Mouse (Mus musculus) CD8-positive naive resting alpha-beta T cell, adult 2 months (primary cell): ENCODE results near the gene Lrrfip1.

ENCODE experiments used
- DNase-seq, 2 experiments: peaks; one replicate each; pipeline ENCODE4 v3.0.0; 2022; ENCODE audit warnings: low read depth in 2 of 2, low spot score in 2 of 2

The Lrrfip1 gene

DNA sequence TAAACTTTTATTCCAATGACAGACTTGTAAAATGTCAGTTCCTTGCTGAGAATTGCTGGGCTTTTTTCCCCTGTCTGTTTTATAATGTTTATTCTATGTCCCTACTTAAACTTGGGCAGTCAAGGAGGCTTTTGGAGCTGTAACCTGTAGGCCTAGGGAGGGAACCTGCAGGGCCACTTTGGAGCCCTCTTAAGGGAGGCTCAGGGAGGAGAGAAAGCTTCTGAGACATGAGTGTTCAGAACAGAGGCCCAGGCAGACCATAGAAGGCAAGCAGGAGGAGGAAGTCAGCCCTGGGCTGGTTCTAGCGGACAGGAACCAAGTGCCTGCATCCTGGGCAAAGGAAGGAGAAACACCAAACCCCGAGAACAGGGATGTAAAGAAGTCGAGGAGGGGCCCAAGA is 56.3 kb downstream of the Lrrfip1 start:
- DNase-seq = peak in 1 of 2 experiments; percentile 14

DNA sequence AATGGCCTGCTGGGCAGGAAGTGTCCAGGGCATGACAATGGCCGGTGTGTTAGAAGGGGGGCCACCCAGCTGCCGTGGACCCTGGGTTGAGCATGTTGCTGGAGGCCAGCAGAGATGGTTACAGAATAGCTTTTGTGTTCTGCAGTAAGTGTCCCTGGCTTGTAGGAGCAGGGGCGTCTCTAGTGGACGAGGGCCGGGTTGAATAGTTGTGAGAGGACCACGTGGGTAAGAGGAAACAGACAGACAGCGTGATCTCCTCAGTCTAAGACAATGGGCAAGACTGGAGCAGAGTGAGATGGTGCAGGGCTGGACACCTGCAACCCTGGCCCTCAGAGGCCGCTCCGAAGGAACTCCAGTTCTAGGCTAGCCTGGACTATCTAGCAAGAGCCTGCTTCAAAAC is 57.2 kb downstream of the Lrrfip1 start:
- DNase-seq = no peak

DNA sequence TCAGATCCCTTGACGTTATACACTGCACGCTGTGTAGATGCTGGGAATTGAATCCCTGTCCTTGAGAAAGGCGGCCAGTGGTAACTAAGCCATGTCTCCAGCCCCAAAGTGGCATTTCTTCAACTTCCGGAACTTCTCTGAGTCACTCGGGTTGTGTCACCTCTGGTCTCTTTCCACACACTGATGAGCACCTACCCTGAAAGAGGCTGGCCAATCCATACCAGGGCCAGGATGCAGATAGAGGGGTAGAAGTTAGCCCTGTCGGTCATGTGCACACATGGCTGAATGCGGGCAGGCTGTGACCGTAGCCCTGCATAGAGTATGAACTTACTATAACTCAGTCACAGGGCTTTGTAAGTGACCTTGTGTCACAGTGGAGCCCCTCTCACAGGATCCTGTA is 57.9 kb downstream of the Lrrfip1 start:
- DNase-seq = no peak

DNA sequence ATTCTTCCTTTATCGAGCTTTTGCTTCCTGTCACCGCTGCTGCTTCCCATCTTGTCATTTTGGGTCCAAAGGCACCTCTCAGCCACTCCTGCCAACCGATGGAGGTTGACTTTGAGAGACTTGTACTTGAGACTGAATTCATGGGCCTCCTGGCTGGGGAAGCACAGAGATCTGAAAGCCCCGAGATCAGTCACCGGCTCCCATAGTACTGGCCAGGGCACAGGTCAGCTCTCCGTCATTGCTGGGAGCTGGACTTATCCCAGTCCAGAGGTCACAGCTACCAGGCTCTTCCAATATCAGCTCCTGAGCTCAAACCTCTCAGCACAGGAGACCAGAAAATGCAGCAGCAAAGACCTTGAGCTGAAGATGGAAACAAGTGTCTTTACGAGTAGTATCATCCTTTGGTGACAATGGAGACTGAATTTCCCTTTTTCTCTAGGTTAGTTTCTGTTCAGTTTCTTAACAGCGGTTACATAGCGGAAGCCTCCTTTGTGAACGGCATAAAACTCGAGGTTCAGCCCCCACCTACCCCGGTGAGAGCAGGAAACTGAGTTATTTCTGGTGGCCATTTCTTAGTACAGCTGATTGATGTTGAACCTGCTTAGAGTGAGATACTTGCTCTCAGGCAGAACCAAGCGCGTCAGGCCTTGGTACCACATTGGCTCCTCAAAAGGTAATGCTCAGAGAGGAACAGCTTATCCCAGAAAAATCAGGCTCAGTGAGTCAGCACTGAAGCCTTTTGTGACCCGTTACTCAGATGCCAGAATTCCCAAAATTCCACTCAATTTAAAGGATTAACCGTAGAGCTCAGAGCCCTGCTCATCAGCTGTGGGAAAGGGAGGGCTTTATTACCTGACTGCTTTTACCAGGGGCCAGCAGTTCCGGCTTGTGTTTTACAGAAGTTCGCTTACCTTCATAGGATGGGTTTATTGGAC is 59.0 kb downstream of the Lrrfip1 start:
- peak; percentile 65 to 72 for DNase-seq

DNA sequence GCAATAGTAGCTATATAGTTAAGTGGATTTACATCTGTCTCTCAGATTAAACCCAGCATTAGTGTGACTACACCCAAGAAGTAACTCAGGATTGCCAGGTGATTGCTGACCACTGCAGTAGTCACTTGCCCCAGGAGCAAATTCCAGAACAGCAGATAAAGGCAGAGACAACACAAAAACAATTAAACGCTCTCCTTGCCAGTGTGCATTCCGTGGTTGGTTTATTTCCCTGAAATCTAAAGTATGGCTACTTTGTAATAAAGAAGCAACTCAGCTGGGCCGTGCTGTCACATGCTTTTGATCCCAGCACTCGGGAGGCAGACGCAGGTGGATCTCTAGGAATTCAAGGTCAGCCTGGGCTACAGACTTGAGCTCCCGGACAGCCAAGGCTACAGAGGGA is 59.7 kb downstream of the Lrrfip1 start:
- DNase-seq = no peak

DNA sequence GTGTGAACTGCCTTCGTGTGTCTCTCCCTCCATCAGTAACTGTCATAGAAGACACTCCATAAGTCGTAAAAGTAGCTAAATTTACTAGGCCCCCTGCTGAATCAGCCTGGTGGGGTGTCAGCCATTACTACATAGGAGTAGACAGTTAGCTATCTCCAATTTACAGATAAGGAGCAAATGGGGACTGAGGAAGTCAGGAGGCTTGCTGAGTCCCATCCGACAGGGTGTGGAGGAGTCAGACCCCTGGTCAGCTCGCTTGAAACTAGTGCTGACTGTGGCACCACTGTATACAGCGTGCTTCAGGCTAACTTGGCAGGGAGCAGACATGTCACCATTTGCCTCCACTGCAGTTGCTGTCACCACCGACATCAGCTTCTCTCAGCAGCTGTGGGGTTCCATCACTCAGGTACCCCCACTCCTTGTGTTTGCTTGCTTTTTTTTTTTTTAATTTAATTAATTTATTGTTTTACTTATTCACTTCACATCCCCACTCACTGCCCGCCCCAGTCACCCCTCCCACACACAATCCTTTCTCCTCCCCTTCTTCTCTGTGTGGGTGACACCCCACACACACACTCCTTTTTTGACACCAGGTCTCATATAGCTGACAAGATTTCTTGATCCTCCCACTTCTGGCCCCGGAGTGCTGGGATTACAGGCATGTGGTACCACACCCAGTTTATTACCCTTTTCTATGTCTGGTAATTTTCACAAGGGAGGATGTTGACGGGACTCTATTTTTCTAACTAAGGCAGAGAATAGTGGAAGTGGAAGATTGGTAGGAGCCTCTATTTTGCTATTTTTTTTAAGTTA is 61.5 kb downstream of the Lrrfip1 start:
- no peak for DNase-seq

DNA sequence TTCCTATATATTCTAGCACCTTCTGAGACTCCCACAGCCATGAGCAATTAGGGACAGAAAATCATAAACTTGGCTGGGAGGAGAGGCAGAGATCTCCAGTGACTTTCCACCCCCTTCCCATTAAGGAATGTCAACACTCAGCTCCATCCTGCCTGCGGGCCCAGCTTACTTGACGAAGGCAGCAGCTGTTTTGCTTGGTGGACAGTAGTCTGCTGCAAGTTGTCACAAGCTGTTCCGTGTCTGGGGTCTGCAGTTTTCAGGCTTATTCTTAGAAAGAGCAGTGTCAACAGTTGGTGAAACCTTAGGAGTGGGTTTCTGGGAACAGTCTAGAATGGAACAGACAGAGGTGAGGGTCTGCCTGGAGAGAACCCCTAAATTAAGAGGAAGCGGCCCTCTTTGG is 62.6 kb downstream of the Lrrfip1 start:
- no peak for DNase-seq

DNA sequence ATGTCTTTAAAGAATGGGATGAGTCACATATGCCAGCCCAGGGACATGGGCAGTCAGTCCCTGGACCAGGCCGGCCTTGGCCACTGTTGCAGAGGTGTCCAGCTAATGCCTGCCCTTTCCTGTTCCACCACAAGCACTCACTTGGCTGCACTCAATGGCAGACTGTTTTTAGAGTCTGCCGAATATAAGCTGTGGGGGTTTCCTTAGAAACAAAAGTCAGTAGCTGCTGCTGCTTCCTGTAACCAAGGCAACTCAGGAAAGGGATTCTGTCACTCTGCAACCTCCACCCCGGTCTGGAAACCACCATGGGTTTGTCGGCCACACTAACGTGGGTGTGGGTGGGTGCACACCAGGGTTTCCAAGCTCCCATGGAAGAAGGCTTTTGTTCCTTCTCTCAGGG is 63.8 kb downstream of the Lrrfip1 start:
- DNase-seq = peak; percentile 46 to 58

DNA sequence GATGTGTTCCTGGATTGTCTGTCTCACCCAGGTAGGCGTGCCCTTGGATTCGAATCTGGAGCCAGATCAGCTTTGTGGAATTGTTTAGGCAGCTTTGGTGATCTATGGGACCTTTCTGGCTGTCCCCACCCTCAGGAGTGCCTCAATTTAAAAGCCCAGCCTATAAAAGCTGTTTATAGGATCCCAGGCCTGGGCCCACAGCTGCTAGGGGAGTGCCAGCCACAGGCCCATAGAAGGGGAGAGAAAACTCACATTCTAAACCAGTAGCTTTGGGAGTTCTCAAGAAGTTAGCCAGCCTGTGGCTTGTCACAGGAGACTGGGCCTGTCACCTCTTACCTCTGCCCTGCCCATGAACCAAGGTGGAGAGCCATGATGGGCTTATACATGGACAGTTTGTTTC is 65.5 kb downstream of the Lrrfip1 start:
- no peak for DNase-seq

DNA sequence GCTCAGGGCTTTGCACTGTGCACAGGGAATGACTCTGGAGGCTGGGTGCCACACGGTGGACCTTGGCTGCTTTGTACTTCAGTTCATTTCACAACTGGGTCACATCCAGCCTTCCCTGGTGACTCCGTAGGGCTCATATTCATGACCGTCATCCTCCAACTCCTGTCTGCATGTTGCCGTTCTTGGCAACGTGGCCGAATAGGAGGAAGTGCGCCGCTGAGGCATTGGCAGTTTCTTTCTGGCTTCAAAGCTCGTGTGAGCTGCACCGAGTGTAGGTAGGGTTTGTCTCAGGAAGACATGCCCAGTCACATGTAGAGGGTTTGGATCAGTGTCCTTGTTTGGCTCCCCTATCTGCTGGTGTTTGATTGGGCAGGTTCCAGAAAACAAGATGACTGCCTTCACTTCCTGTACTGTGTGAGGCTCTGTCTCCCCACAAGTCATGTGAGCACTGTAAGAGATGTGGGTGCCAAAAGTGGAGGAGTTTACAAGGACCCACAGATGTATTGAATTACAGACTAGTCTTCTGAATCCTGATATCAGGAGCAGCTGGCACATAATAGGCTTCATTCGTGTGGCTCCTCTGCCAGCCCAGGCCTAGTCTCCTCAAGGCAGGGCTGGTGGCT is 66.5 kb downstream of the Lrrfip1 start:
- DNase-seq = peak; percentile 66 to 67

DNA sequence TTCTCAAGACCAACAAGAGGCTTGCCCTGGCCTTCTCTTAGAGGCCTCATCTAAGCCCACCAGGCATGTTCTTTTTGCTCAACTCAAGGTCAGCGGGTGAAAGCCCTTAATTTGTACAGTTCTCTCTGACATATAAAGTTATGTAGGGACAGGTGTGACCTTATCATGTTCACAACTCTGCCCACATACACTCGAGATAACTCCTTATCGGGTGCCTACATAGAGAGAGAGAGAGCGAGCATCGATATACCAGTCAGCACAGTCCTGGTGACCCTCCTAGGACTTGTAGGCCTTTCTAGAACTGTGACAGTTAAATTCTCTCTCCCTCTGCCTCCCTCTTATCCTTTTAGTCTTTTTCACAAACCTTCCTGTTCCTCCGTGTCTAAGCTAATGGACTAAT is 67.5 kb downstream of the Lrrfip1 start:
- DNase-seq = no peak

DNA sequence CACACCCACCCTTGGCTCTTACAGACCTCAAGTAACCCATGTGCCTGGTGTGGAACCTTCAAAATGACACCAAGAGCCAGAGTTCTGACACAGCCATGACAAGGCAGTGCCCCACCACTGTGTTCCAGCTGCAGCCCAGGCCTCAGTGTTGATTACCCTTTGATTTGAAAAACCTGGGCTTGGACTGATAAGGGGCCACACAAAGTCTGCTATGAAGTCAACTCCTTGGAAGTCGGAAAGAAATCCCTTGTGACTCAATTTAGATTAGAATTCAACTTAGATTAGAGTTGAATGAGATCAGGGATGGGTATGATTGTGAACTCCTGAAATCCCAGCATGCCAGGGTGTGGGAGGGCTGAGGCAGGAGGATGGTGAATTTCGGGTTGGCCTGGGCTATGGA is 68.1 kb downstream of the Lrrfip1 start:
- no peak for DNase-seq

DNA sequence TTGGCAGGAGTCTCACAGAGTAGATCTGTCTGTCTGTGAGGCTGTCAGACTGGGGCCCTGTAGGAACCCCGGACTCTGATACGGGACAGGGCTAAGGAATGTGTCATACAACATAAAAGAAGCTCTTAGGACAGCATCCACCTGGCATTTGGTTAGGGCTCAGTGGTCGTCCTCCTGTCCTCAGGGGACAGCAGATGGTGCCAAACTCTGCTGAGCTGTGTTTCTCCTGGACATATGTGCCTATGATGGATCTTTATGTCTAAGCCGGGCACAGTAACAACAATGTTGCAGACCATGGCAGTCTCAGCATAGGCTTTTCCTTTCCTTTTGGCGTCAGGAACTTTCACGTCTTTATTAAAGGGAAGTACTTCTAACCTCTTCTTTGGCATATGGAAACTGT is 69.2 kb downstream of the Lrrfip1 start:
- no peak for DNase-seq

DNA sequence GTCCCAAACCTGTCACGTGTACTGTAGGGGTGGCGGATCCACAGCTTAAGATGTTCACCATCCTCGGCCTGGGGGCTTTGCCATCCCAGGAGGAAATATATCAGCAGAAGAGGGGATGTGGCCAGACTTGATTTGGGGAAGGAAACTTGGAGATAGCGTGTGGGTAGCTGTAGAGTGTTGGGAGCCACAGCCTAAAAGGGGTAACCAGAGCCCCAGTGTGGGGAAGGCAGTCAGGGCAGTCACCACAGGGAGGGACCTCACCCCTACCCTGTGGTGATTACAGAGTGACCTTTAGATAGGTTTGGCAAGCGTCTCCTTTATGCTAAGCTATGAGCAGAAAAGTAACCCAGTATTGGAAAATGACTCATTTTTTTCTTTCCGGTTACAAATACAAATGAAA is 71.0 kb downstream of the Lrrfip1 start:
- DNase-seq = no peak

DNA sequence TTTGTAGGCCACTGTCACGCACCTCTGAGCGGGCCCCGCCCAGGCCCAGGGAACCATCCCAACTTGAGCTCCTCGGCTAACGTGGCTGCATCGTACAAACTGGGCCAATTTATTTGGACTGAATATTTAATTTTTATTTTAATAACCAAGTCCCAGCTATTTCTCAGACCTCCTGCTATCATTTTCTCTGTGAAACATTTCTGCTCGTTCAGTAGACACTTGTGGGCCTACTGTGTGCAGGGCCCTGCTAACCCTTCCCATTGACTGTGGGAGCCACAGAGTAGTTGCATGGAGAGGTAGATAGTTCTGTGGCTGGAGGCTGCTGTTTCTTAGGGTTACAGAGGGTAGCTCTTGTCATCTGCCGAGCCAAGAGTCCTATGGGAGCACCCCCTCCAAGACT is 72.0 kb downstream of the Lrrfip1 start:
- no peak for DNase-seq

DNA sequence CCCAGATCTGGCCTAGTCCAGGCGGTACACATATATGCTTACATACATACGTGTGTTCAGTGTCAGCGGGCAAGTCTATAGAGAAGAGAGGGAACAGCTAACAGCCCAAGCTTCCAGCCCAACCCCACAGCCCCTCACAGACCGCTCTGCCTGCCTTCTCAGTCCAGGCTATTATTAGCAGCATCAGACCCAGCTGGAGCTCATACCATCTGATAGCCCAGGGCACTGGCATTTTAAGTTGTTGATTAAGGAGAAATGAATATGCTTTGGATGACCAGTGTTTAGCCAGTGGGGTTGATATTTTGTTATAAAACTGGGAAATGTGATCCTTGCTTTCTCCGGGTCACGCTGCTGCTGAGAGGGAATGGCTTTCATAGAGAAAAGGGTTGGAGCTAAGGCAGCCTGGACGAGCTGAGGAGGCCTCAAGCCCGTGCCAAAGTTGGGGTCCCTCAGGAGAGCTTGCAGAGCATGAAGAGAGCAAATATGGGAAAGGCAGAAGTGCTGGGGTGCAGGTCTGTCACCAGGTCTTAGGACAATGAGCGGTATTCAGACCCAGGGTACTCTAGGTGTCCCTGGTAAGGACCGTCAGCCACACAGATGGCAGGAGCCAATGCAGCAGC is 73.2 kb downstream of the Lrrfip1 start:
- DNase-seq = no peak

DNA sequence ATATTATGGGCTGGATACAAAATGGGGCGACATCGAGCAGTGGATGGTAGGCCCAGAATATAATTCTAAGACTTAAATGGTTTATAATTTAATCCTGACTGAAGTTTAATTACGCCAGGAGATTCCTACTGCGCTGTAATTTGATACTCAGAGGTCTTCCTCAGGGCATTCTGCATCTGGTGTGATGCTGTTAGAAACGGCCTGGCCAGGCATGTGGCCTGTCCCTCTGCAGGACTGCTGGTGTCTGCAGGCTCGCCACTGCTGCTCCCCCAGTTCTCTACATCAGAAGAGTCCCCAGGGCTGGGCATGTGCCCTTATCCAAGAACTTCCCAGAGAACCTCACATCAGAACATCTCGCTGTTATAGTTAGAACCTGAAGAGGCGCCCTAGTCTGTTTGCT is 78.4 kb downstream of the Lrrfip1 start:
- no peak for DNase-seq

DNA sequence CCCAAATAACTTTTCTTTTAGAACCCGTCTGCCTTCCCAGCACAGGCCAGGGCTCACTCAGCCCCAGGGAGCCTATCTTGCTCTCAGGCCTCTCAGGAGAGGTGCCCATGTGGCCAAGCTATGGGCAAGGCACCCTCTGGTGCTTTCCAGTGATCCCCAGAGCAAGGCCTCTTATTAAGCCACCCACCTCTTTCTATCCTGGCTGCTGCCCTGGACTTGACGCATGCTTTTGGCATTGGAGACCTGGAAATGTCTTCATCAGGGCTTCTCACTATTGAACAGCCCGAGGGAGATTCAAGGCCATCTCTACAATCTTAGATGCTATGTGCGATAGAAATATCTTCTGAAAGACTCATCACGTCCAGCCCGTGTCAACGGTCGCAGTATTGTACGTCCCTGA is 78.9 kb downstream of the Lrrfip1 start:
- no peak for DNase-seq

DNA sequence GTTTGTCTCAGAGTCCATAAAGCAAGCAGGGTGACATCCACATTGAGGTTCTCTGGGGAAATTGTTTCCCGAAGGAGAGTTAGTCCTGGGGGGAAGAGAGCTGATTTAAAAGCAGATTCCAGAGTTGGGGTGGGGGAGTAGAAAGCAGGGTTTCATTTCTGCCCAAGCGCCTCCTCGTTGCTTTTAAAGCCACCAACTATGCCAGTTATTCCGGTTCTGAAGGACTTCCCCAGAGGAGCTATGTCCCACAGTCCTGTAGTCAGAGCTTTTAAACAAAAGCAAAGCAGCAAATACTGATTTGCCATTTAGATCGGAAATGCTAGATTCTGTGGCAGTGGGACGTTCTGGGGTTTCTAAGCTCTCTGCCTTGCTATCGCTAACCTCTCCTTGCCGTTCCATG is 79.4 kb downstream of the Lrrfip1 start:
- no peak for DNase-seq

DNA sequence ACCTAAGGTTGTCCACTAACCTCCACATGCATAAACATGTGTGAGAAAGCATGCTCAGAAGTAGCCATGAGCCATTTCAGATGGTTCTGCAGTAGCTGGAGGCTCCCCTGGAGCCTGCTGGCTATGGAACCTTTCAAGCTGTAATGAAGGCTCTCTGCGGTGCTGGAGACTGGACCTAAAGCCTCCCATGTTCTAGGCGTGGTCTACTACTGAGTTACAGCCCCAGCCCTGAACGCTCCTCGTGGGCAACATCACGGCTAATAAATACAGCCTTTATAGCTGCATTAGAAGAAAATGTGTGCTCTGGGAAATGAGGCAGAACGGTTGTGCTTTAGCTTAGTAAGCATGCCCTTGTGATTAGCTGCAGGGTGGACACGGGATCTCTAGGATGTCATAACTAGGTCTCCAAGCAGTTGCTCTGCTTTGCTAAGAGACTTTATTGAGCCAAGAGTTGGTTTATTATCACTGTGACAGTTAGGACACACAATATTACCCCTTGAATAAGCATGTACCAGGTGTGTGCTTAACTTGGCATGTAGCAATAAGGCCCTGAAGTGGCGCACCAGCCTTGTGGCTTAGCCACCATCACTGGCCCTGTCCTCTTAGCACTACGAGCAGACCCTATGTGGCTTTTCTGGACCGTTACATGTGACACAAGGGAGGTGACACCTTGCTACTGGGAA is 81.3 kb downstream of the Lrrfip1 start:
- no peak for DNase-seq

DNA sequence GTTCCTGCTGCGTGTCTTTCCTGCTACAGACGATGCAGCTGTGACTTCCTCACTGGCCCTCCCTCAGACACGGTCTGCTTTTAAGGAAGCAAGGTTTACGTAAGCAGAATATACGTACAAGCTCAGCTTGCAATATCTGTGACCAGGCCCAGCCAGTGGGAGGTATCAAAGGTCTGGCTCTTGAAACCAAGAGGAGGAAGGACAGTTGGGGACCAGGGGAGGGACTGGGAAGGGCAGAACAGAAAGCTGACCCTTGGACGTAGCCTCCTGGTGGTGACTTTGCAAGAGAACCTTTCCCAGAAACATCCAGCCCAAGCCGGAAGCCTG is 81.8 kb downstream of the Lrrfip1 start:
- no peak for DNase-seq
